Mouse (Mus musculus): ENCODE data around the gene Naa15. TPM values are rescaled to one million over a fixed set of nuclear protein-coding genes. Genes with fewer than 3 reads are reported as not detected.
A peak's percentile ranks its signal among the peaks of the same experiment; 100 is the strongest.
"Not testable (repeated sequence)": the region's sequence is repeated elsewhere in the genome, so short reads cannot be mapped to it uniquely, and the experiment has no call there.

Gene Naa15
- polyA plus RNA-seq, 1 experiment: 3.5 TPM

- H3K27ac ChIP-seq (ENCODE audit: insufficient read depth, low read depth, low read length): no peak overlapping the region
- DNase-seq: no peak
- no peaks in the 10 kb centered on the region for H3K27me3 ChIP-seq (replicated peaks; ENCODE audit: control insufficient read depth, insufficient read depth, low read length)
- H3K4me1 ChIP-seq (ENCODE audit: control insufficient read depth, insufficient read depth, low read length): peaks cover 7% of the 10 kb centered on the region; the same call in 1 of the 2 replicates
- TF ChIP-seq CTCF (conservative IDR thresholded peaks at IDR 0.05; ENCODE audit: insufficient read depth, insufficient read length, low read depth, low read length): no peak
- no peak for TF ChIP-seq POLR2A (IDR thresholded peaks at IDR 0.05; ENCODE audit: low read depth, low read length)
- H3K36me3 ChIP-seq (ENCODE audit: control insufficient read depth, insufficient read depth, low read length): no peaks in the 10 kb centered on the region
- H3K4me3 ChIP-seq (ENCODE audit: insufficient read depth, low read depth, low read length): no peak overlapping the region
These were observed 10.4 kb downstream of the Naa15 start for GRCm38 (mm10) chr3:51425394-51425793.

DNA sequence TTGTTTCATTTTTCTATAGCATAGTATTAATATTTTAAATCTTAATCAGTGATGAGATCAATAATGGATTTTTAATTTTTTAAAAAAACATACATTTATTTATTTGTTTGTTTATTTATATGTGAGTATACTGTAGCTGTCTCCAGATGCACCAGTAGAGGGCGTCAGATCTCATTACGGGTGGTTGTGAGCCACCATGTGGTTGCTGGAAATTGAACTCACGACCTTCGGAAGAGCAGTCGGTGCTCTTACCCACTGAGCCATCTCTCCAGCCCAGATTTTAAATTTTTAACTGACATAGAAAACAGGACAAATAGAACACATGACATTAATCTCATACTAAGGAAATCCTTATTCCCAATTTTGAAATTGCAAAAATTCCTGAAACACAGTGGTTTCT is 19.4 kb downstream of the Naa15 start:
- not testable (repeated sequence) for H3K27me3 ChIP-seq (replicated peaks; ENCODE audit: control insufficient read depth, insufficient read depth, low read length); H3K4me3 ChIP-seq (ENCODE audit: insufficient read depth, low read depth, low read length); DNase-seq; H3K27ac ChIP-seq (ENCODE audit: insufficient read depth, low read depth, low read length); H3K4me1 ChIP-seq (ENCODE audit: control insufficient read depth, insufficient read depth, low read length); H3K36me3 ChIP-seq (ENCODE audit: control insufficient read depth, insufficient read depth, low read length)
- 91% methylated on average over 5 of the region's 5 CpGs for WGBS

DNA sequence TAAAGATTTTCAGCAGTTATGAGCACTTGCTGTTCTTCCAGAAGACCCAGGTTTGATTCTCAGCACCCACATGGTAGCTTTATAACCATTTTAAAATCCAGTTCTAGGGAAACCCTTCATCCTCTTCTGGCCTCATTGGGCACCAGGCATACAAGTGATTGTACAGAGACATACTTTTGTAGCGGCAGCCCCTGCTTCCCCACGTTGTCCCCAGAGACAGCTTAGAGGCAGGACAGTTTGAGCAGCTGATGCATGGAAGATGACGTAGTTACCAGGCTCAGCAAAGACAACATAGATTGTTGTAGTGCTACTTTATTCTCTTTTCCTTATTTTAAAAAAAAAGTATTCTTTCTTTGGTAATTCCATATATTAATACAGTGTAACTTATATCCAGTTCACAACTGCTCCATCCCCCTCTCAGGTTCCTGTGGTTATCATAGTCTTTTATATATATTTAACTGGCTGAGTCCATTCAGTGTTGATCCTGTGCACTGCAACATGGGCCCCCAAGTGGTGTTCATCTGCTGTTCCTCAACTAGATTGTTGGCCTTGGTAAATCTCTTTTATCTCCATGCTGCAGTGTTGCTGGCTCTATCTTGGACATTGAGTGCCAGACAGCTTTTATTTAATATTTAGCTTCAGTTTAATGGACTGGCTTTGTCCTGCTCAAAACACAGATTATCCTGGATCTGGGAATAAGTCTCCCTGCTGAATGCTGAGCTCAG is 20.1 kb downstream of the Naa15 start:
- peaks cover 4% of the 10 kb centered on the region; the same call in 1 of the 2 replicates for H3K36me3 ChIP-seq (ENCODE audit: control insufficient read depth, insufficient read depth, low read length)
- H3K27ac ChIP-seq (ENCODE audit: insufficient read depth, low read depth, low read length): no peak overlapping the region
- no peak for DNase-seq
- WGBS: 91% methylated on average over 3 of the region's 3 CpGs
- H3K27me3 ChIP-seq (replicated peaks; ENCODE audit: control insufficient read depth, insufficient read depth, low read length): no peaks in the 10 kb centered on the region
- H3K4me1 ChIP-seq (ENCODE audit: control insufficient read depth, insufficient read depth, low read length): no peaks in the 10 kb centered on the region
- no peak overlapping the region for H3K4me3 ChIP-seq (ENCODE audit: insufficient read depth, low read depth, low read length)
- TF ChIP-seq CTCF (conservative IDR thresholded peaks at IDR 0.05; ENCODE audit: insufficient read depth, insufficient read length, low read depth, low read length): no peak
- TF ChIP-seq POLR2A (IDR thresholded peaks at IDR 0.05; ENCODE audit: low read depth, low read length): no peak

GRCm38 (mm10) chr3:51468530-51468929 is 53.6 kb downstream of the Naa15 start:
- no peak for TF ChIP-seq POLR2A (IDR thresholded peaks at IDR 0.05; ENCODE audit: low read depth, low read length)
- TF ChIP-seq CTCF (conservative IDR thresholded peaks at IDR 0.05; ENCODE audit: insufficient read depth, insufficient read length, low read depth, low read length): no peak
- H3K36me3 ChIP-seq (ENCODE audit: control insufficient read depth, insufficient read depth, low read length): peaks cover 19% of the 10 kb centered on the region
- no peaks in the 10 kb centered on the region for H3K27me3 ChIP-seq (replicated peaks; ENCODE audit: control insufficient read depth, insufficient read depth, low read length)
- no peak overlapping the region for H3K27ac ChIP-seq (ENCODE audit: insufficient read depth, low read depth, low read length)
- no peak overlapping the region for H3K4me3 ChIP-seq (ENCODE audit: insufficient read depth, low read depth, low read length)
- WGBS: 87% methylated on average over 2 of the region's 2 CpGs
- no peak for DNase-seq
- no peaks in the 10 kb centered on the region for H3K4me1 ChIP-seq (ENCODE audit: control insufficient read depth, insufficient read depth, low read length)

GRCm38 (mm10) chr3:51475706-51476105 is 60.8 kb downstream of the Naa15 start:
- no peak for DNase-seq
- no peaks in the 10 kb centered on the region for H3K27me3 ChIP-seq (replicated peaks; ENCODE audit: control insufficient read depth, insufficient read depth, low read length)
- no peak overlapping the region for H3K27ac ChIP-seq (ENCODE audit: insufficient read depth, low read depth, low read length)
- H3K4me1 ChIP-seq (ENCODE audit: control insufficient read depth, insufficient read depth, low read length): no peaks in the 10 kb centered on the region
- TF ChIP-seq POLR2A (IDR thresholded peaks at IDR 0.05; ENCODE audit: low read depth, low read length) (no peak), CTCF (conservative IDR thresholded peaks at IDR 0.05; ENCODE audit: insufficient read depth, insufficient read length, low read depth, low read length) (no peak)
- H3K36me3 ChIP-seq (ENCODE audit: control insufficient read depth, insufficient read depth, low read length): peaks cover 7% of the 10 kb centered on the region
- WGBS: 72% methylated on average over 4 of the region's 4 CpGs
- no peak overlapping the region for H3K4me3 ChIP-seq (ENCODE audit: insufficient read depth, low read depth, low read length)

DNA sequence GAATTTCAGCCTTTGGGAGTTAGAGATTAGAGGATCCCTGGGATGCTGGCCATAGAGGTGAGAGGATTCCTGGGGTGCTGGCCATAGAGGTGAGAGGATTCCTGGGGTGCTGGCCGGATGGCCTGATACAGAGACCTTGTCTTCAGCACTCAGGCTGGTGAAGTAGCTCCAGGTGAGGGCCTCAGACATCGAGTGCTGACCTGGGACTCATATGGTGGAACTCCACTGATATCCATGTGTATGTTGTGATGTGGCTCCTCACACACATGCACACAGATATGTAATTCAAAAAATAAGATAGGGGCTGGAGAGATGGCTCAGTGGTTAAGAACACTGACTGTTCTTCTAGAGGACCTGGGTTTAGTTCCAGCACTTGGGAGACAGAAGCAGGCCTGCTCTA is 64.9 kb downstream of the Naa15 start:
- 53% methylated on average over 2 of the region's 2 CpGs for WGBS
- Histone ChIP-seq H3K27ac (ENCODE audit: insufficient read depth, low read depth, low read length) (no peak overlapping the region), H3K4me3 (ENCODE audit: insufficient read depth, low read depth, low read length) (no peak overlapping the region), H3K27me3 (replicated peaks; ENCODE audit: control insufficient read depth, insufficient read depth, low read length) (no peaks in the 10 kb centered on the region), H3K36me3 (ENCODE audit: control insufficient read depth, insufficient read depth, low read length) (no peaks in the 10 kb centered on the region), H3K4me1 (ENCODE audit: control insufficient read depth, insufficient read depth, low read length) (peaks cover 4% of the 10 kb centered on the region; the same call in 1 of the 2 replicates)
- DNase-seq: no peak
- no peak for TF ChIP-seq POLR2A (IDR thresholded peaks at IDR 0.05; ENCODE audit: low read depth, low read length)
- TF ChIP-seq CTCF (conservative IDR thresholded peaks at IDR 0.05; ENCODE audit: insufficient read depth, insufficient read length, low read depth, low read length): no peak

DNA sequence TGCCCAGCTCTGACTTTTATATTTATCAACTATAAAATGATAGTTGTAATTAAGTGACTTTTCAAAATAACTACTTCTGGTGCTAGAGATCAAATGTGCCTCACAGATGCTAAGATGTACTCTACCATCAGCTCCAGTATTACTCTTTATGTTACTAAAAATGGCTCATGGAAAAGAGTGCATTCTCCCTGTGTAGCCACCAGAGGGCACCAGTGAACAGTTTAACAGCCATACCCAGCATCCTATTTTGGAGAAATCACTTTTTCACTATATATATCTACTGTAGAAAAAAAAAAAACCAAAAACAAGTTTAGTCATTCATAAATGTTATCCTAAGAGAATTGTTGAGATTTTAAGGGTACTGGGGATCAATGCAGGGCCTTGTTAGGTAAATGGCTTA is 66.1 kb downstream of the Naa15 start:
- no peak overlapping the region for H3K4me3 ChIP-seq (ENCODE audit: insufficient read depth, low read depth, low read length)
- H3K27ac ChIP-seq (ENCODE audit: insufficient read depth, low read depth, low read length): no peak overlapping the region
- no peaks in the 10 kb centered on the region for H3K27me3 ChIP-seq (replicated peaks; ENCODE audit: control insufficient read depth, insufficient read depth, low read length)
- no peaks in the 10 kb centered on the region for H3K36me3 ChIP-seq (ENCODE audit: control insufficient read depth, insufficient read depth, low read length)
- peak; percentile 37 for TF ChIP-seq CTCF (conservative IDR thresholded peaks at IDR 0.05; ENCODE audit: insufficient read depth, insufficient read length, low read depth, low read length)
- no peak for TF ChIP-seq POLR2A (IDR thresholded peaks at IDR 0.05; ENCODE audit: low read depth, low read length)
- H3K4me1 ChIP-seq (ENCODE audit: control insufficient read depth, insufficient read depth, low read length): peaks cover 4% of the 10 kb centered on the region; the same call in 1 of the 2 replicates
- peak; percentile 50 for DNase-seq
